ENCODE assay signal across 18 mouse cellular contexts in the genomic region with DNA sequence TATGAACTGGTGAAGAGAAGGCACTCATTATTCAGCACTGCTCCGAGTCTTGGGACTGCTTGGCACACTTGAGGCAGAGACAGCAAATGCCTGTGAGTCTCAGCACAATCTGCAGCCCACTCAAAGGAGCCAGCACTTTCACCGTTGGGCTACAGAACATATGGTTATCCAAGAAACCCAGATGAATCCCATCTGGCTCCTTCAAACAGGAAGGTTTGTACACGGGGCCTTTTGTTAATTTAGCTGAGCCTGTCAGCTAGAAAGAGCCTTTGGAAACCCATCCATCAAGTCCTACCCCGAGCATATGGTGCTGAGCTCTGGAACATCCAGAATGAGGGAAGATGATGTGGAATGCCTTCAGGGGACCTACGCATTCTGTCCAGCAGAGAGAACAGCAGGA. TPM values are rescaled to one million over a fixed set of nuclear protein-coding genes. Genes with fewer than 3 reads are reported as not detected.
DNase-seq lines count a peak whose midpoint lies in the region; ATAC-seq and TF ChIP-seq lines count a peak whose summit lies in the region.
"Had no signal": no experiment of that assay in that cellular context is flagged by ENCODE, and none has a peak within 500 bp of the region (broad histone marks: within the 10 kb centered on the region; RNA-seq: fewer than 3 reads in every experiment).

No protein-coding gene starts in this region.

- intact Hi-C loops in left cerebral cortex, postnatal 36 days (cut with DNase I) = no loop called here

- no peaks in the 10 kb centered on the region for H3K9me3 ChIP-seq in hindbrain, postnatal 0 days (ENCODE audit: low read length)
- H3K9me3 ChIP-seq in hindbrain, embryonic 11.5 days (ENCODE audit: control insufficient read depth, low read length) = peaks cover 3% of the 10 kb centered on the region; the same call in 1 of the 2 replicates
- H3K9me3 ChIP-seq in forebrain, embryonic 16.5 days (ENCODE audit: control insufficient read depth, low read length) = peaks cover 2% of the 10 kb centered on the region; the same call in 1 of the 2 replicates
- H3K9me3 ChIP-seq in neural tube, embryonic 15.5 days (replicated peaks) = peaks cover 4% of the 10 kb centered on the region; the same call in 1 of the 2 replicates
- H3K9me3 ChIP-seq: stomach, embryonic 15.5 days had no signal

- WGBS in hindbrain, postnatal 0 days = 52% methylated on average over 5 of the region's 5 CpGs
- WGBS in hindbrain, embryonic 11.5 days = 77% methylated on average over 5 of the region's 5 CpGs
- 62% methylated on average over 5 of the region's 5 CpGs for WGBS in forebrain, embryonic 16.5 days
- WGBS in neural tube, embryonic 15.5 days = 60% methylated on average over 5 of the region's 5 CpGs

- no peaks in the 10 kb centered on the region for H3K27me3 ChIP-seq in hindbrain, postnatal 0 days (ENCODE audit: insufficient read depth, low read length)
- H3K27me3 ChIP-seq in hindbrain, embryonic 11.5 days (ENCODE audit: control insufficient read depth, insufficient read depth, low read length) = no peaks in the 10 kb centered on the region
- no peaks in the 10 kb centered on the region for H3K27me3 ChIP-seq in forebrain, embryonic 16.5 days (replicated peaks; ENCODE audit: control insufficient read depth, insufficient read depth, low read length)
- no peaks in the 10 kb centered on the region for H3K27me3 ChIP-seq in neural tube, embryonic 15.5 days (replicated peaks)
- H3K27me3 ChIP-seq: embryonic facial prominence, embryonic 15.5 days; heart, embryonic 12.5 days; midbrain, embryonic 12.5 days; neural tube, embryonic 12.5 days; stomach, embryonic 15.5 days had no signal

- ATAC-seq in hindbrain, postnatal 0 days = no peak
- ATAC-seq in hindbrain, embryonic 11.5 days (ENCODE audit: low FRiP score) = no peak
- ATAC-seq in forebrain, embryonic 16.5 days = peak; percentile 73
- ATAC-seq in neural tube, embryonic 15.5 days (ENCODE audit: low FRiP score) = no peak
- ATAC-seq: lung, postnatal 0 days had no signal

- DNase-seq in hindbrain, postnatal 0 days (ENCODE audit: low spot score) = peak; percentile 27
- no peak for DNase-seq in hindbrain, embryonic 11.5 days (ENCODE audit: low spot score)
- DNase-seq in layer of hippocampus, adult 2 months (ENCODE audit: low spot score in 2 of 2) = peak; percentile 71 to 88
- peak; percentile 73 for DNase-seq in left cerebral cortex, postnatal 36 days (ENCODE audit: low spot score in 2 of 2)
- no peak for DNase-seq in gastrocnemius, adult 8-10 months (ENCODE audit: low spot score in 2 of 2)
- DNase-seq in thymus, postnatal 4 days = no peak
- DNase-seq: cerebellum, adult 8-10 months; gastrocnemius, postnatal 14 days; kidney, adult 18-20 months; thymus, postnatal 36 days had no signal

- H3K4me2 ChIP-seq in hindbrain, postnatal 0 days (ENCODE audit: low read depth, low read length) = no peak overlapping the region
- no peak overlapping the region for H3K4me2 ChIP-seq in hindbrain, embryonic 11.5 days (replicated peaks; ENCODE audit: low read depth, low read length)
- no peak overlapping the region for H3K4me2 ChIP-seq in forebrain, embryonic 16.5 days (ENCODE audit: low read length)
- H3K4me2 ChIP-seq in neural tube, embryonic 15.5 days = no peak overlapping the region
- H3K4me2 ChIP-seq: embryonic facial prominence, embryonic 15.5 days; heart, embryonic 12.5 days; midbrain, embryonic 12.5 days; neural tube, embryonic 12.5 days; stomach, embryonic 15.5 days had no signal

- peaks cover 97% of the 10 kb centered on the region for H3K36me3 ChIP-seq in hindbrain, postnatal 0 days (ENCODE audit: insufficient read depth, low read length)
- H3K36me3 ChIP-seq in hindbrain, embryonic 11.5 days (ENCODE audit: control insufficient read depth, insufficient read depth, low read length) = peaks cover 31% of the 10 kb centered on the region
- H3K36me3 ChIP-seq in forebrain, embryonic 16.5 days (ENCODE audit: control insufficient read depth, insufficient read depth) = peaks cover 72% of the 10 kb centered on the region
- peaks cover 98% of the 10 kb centered on the region for H3K36me3 ChIP-seq in neural tube, embryonic 15.5 days

- no peak overlapping the region for H3K4me3 ChIP-seq in hindbrain, postnatal 0 days (ENCODE audit: low read length)
- H3K4me3 ChIP-seq in hindbrain, embryonic 11.5 days (ENCODE audit: low read depth, low read length) = no peak overlapping the region
- H3K4me3 ChIP-seq in forebrain, embryonic 16.5 days (replicated peaks; ENCODE audit: low read length) = no peak overlapping the region
- no peak overlapping the region for H3K4me3 ChIP-seq in layer of hippocampus, adult 2 months
- no peak overlapping the region for H3K4me3 ChIP-seq in neural tube, embryonic 15.5 days (replicated peaks)
- H3K4me3 ChIP-seq: embryonic facial prominence, embryonic 15.5 days; heart, embryonic 12.5 days; midbrain, embryonic 12.5 days; neural tube, embryonic 12.5 days; stomach, embryonic 15.5 days had no signal

- no peaks in the 10 kb centered on the region for H3K4me1 ChIP-seq in hindbrain, postnatal 0 days (ENCODE audit: insufficient read depth, low read length)
- H3K4me1 ChIP-seq in hindbrain, embryonic 11.5 days (replicated peaks; ENCODE audit: control insufficient read depth, insufficient read depth, low read length) = no peaks in the 10 kb centered on the region
- H3K4me1 ChIP-seq in forebrain, embryonic 16.5 days (replicated peaks; ENCODE audit: control insufficient read depth, insufficient read depth, low read length) = peaks cover 4% of the 10 kb centered on the region; the same call in 1 of the 2 replicates
- no peaks in the 10 kb centered on the region for H3K4me1 ChIP-seq in neural tube, embryonic 15.5 days
- H3K4me1 ChIP-seq: embryonic facial prominence, embryonic 15.5 days; heart, embryonic 12.5 days; midbrain, embryonic 12.5 days; neural tube, embryonic 12.5 days; stomach, embryonic 15.5 days had no signal

- H3K9ac ChIP-seq in hindbrain, postnatal 0 days (replicated peaks; ENCODE audit: low read length) = no peak overlapping the region
- no peak overlapping the region for H3K9ac ChIP-seq in hindbrain, embryonic 11.5 days (ENCODE audit: low read depth, low read length)
- no peak overlapping the region for H3K9ac ChIP-seq in forebrain, embryonic 16.5 days (replicated peaks; ENCODE audit: low read depth, low read length)
- no peak overlapping the region for H3K9ac ChIP-seq in neural tube, embryonic 15.5 days (replicated peaks)
- H3K9ac ChIP-seq: embryonic facial prominence, embryonic 15.5 days; heart, embryonic 12.5 days; midbrain, embryonic 12.5 days; neural tube, embryonic 12.5 days; stomach, embryonic 15.5 days had no signal

- TF ChIP-seq CTCF in hindbrain, postnatal 0 days (IDR thresholded peaks at IDR 0.05; ENCODE audit: low read depth) = no peak
- no peak for TF ChIP-seq CTCF in layer of hippocampus, adult 2 months (conservative IDR thresholded peaks at IDR 0.05)

- H3K27ac ChIP-seq in hindbrain, postnatal 0 days = no peak overlapping the region
- no peak overlapping the region for H3K27ac ChIP-seq in hindbrain, embryonic 11.5 days (ENCODE audit: low read depth, low read length)
- no peak overlapping the region; the same call in 1 of the 2 replicates for H3K27ac ChIP-seq in forebrain, embryonic 16.5 days (ENCODE audit: low read length)
- peak overlapping the region; percentile 61; the same call in 1 of the 2 replicates for H3K27ac ChIP-seq in layer of hippocampus, adult 2 months
- H3K27ac ChIP-seq in neural tube, embryonic 15.5 days (replicated peaks) = no peak overlapping the region
- H3K27ac ChIP-seq: embryonic facial prominence, embryonic 15.5 days; midbrain, embryonic 12.5 days; neural tube, embryonic 12.5 days; stomach, embryonic 15.5 days had no signal

RNA-seq across cellular contexts. Expression of a gene that starts 13.5 kb away (rescaled TPM):
- 70.2 and 78.2 TPM in 2 replicates for total RNA-seq in hindbrain, postnatal 0 days (2014; rRNA removed)
- 16.7 and 17.7 TPM in 2 replicates for polyA plus RNA-seq in hindbrain, postnatal 0 days (2015; fragmentation: Nextera tagmentation; extraction: Ambion mirVana)
- polyA plus RNA-seq in hindbrain, embryonic 11.5 days (2014; fragmentation: Nextera tagmentation; extraction: Ambion mirVana) = 33.3 and 45.8 TPM in 2 replicates
- polyA plus RNA-seq in forebrain, embryonic 16.5 days (2015; fragmentation: Nextera tagmentation; extraction: Ambion mirVana) = 40.6 and 42.4 TPM in 2 replicates
- total RNA-seq in layer of hippocampus, adult 2 months (2021) = 100 to 1,000 TPM; 108 to 113 TPM
- 100 to 1,000 TPM in 1 of 2 experiments, 10 to 100 TPM in 1; 92.2 to 103 TPM for total RNA-seq in left cerebral cortex, postnatal 36 days (2021)
- 23.2 and 24.9 TPM in 2 replicates for polyA plus RNA-seq in neural tube, embryonic 15.5 days (2015; fragmentation: Nextera tagmentation; extraction: Ambion mirVana)
- total RNA-seq in gastrocnemius, adult 8-10 months (2022) = 10 to 100 TPM; 29.7 to 32.7 (median 30.7) TPM

RNA-seq across cellular contexts. Expression of a gene that starts 13.6 kb away (rescaled TPM):
- 17.8 and 18.7 TPM in 2 replicates for total RNA-seq in hindbrain, postnatal 0 days (2014; rRNA removed)
- 3.7 and 4.5 TPM in 2 replicates for polyA plus RNA-seq in hindbrain, postnatal 0 days (2015; fragmentation: Nextera tagmentation; extraction: Ambion mirVana)
- 8.0 TPM in 2 replicates for polyA plus RNA-seq in hindbrain, embryonic 11.5 days (2014; fragmentation: Nextera tagmentation; extraction: Ambion mirVana)
- 9.5 and 10.2 TPM in 2 replicates for polyA plus RNA-seq in forebrain, embryonic 16.5 days (2015; fragmentation: Nextera tagmentation; extraction: Ambion mirVana)
- total RNA-seq in layer of hippocampus, adult 2 months (2021) = 10 to 100 TPM; 30.4 to 31.7 TPM
- 10 to 100 TPM; 19.2 to 27.9 TPM for total RNA-seq in left cerebral cortex, postnatal 36 days (2021)
- 5.4 and 6.7 TPM in 2 replicates for polyA plus RNA-seq in neural tube, embryonic 15.5 days (2015; fragmentation: Nextera tagmentation; extraction: Ambion mirVana)
- total RNA-seq in gastrocnemius, adult 8-10 months (2022) = 1 to 10 TPM; 6.0 to 8.7 (median 7.7) TPM

Comparison
In these comparisons a context has a peak if more than half of its experiments do, and no peak if none do; other contexts are left out.
1. DNase-seq: peak in hindbrain, postnatal 0 days (single experiment), layer of hippocampus, adult 2 months (2 of 2) and left cerebral cortex, postnatal 36 days (2 of 2); none in hindbrain, embryonic 11.5 days (single experiment), gastrocnemius, adult 8-10 months (0 of 2) and thymus, postnatal 4 days (single experiment).